In genomic region chr7:45456721-45457203, GRCm38 (mm10) we compare ENCODE assay signal across 8 mouse cellular contexts. TPM values are rescaled to one million over a fixed set of nuclear protein-coding genes. Genes with fewer than 3 reads are reported as not detected.
DNase-seq lines count a peak whose midpoint lies in the region; ATAC-seq and TF ChIP-seq lines count a peak whose summit lies in the region.

No protein-coding gene starts in this region.

- no peak for ATAC-seq in heart, embryonic 16.5 days (replicated peaks; ENCODE audit: extremely low read depth, insufficient read depth, low FRiP score)
- ATAC-seq in liver, postnatal 0 days = no peak; the same call in none of the 2 replicates

- 37% methylated on average over 9 of the region's 9 CpGs for WGBS in heart, adult 2 months
- 38% methylated on average over 9 of the region's 9 CpGs for WGBS in heart, embryonic 16.5 days
- WGBS in liver, postnatal 0 days (ENCODE audit: insufficient replicate concordance) = 48% methylated on average over 9 of the region's 9 CpGs

- peak overlapping the region; percentile 52; the same call in 1 of the 2 replicates for H3K27ac ChIP-seq in heart, adult 2 months
- no peak overlapping the region for H3K27ac ChIP-seq in CH12.LX (ENCODE audit: insufficient read depth, low read depth)
- H3K27ac ChIP-seq in heart, embryonic 16.5 days (ENCODE audit: low read length) = peak overlapping the region; percentile 68
- H3K27ac ChIP-seq in liver, postnatal 0 days (ENCODE audit: low read depth) = peak overlapping the region; percentile 98

- intact Hi-C loops in heart, adult 2 months (cut with DNase I) = no loop called here
- intact Hi-C loops in heart, postnatal 10 days (cut with DNase I) = no loop called here
- intact Hi-C loops in left cerebral cortex, postnatal 36 days (cut with DNase I) = no loop called here

- H3K27me3 ChIP-seq in heart, adult 2 months (ENCODE audit: control insufficient read depth, insufficient read depth, low read length) = no peaks in the 10 kb centered on the region
- no peaks in the 10 kb centered on the region for H3K27me3 ChIP-seq in CH12.LX (replicated peaks)
- no peaks in the 10 kb centered on the region for H3K27me3 ChIP-seq in heart, embryonic 16.5 days (ENCODE audit: control insufficient read depth, insufficient read depth, low read length)
- H3K27me3 ChIP-seq in liver, postnatal 0 days (ENCODE audit: insufficient read depth, low read length) = no peaks in the 10 kb centered on the region

- no peaks in the 10 kb centered on the region for H3K9me3 ChIP-seq in CH12.LX (replicated peaks; ENCODE audit: low read length)
- no peaks in the 10 kb centered on the region for H3K9me3 ChIP-seq in heart, embryonic 16.5 days (replicated peaks; ENCODE audit: control insufficient read depth, low read length)
- H3K9me3 ChIP-seq in liver, postnatal 0 days (ENCODE audit: low read length) = no peaks in the 10 kb centered on the region

- in situ Hi-C loops in CH12.LX (cut with MboI; ENCODE audit: low pct_ligation_motif_present, low pct_unique_long_range_greater_than_20kb, low sequenced_read_pairs) = no loop called here

- TF ChIP-seq EP300 in heart, adult 2 months (IDR thresholded peaks at IDR 0.05; ENCODE audit: insufficient read depth, low read depth, low read length) = no peak
- TF ChIP-seq EP300 in CH12.LX (IDR thresholded peaks at IDR 0.05; ENCODE audit: low read length) = no peak
- no peak for TF ChIP-seq EP300 in liver, postnatal 0 days (IDR thresholded peaks at IDR 0.05; ENCODE audit: low read depth)

- no peak overlapping the region for H3K9ac ChIP-seq in heart, adult 2 months (ENCODE audit: low read depth, low read length)
- no peak overlapping the region for H3K9ac ChIP-seq in CH12.LX (ENCODE audit: insufficient read depth, low read depth)
- H3K9ac ChIP-seq in heart, embryonic 16.5 days (ENCODE audit: low read length) = no peak overlapping the region; the same call in 1 of the 2 replicates
- H3K9ac ChIP-seq in liver, postnatal 0 days (replicated peaks) = peak overlapping the region; percentile 28

- TF ChIP-seq POLR2A in heart, adult 2 months (IDR thresholded peaks at IDR 0.05; ENCODE audit: insufficient read depth, low read depth, low read length) = no peak
- no peak for TF ChIP-seq POLR2A in CH12.LX (IDR thresholded peaks at IDR 0.05; ENCODE audit: low read depth, low read length)

- H3K36me3 ChIP-seq in heart, adult 2 months (ENCODE audit: control insufficient read depth, insufficient read depth, low read length) = peaks cover 12% of the 10 kb centered on the region
- H3K36me3 ChIP-seq in CH12.LX (replicated peaks in 1 of 2; ENCODE audit: control insufficient read depth in 1 of 2, insufficient read depth in 1 of 2, low read length in 1 of 2) = peaks cover 43 to 76% of the 10 kb centered on the region in 2 experiments
- peaks cover 39% of the 10 kb centered on the region for H3K36me3 ChIP-seq in heart, embryonic 16.5 days (ENCODE audit: control insufficient read depth, insufficient read depth)
- peaks cover 30% of the 10 kb centered on the region for H3K36me3 ChIP-seq in liver, postnatal 0 days (replicated peaks; ENCODE audit: insufficient read depth, low read length)

- peaks cover 15% of the 10 kb centered on the region for H3K4me1 ChIP-seq in heart, adult 2 months (ENCODE audit: control insufficient read depth, insufficient read depth, low read length)
- H3K4me1 ChIP-seq in CH12.LX (ENCODE audit: control insufficient read depth in 1 of 2, insufficient read depth in 2 of 2) = peaks cover 8 to 35% of the 10 kb centered on the region in 2 experiments
- peaks cover 36% of the 10 kb centered on the region for H3K4me1 ChIP-seq in heart, embryonic 16.5 days (ENCODE audit: control insufficient read depth, insufficient read depth, low read length)
- peaks cover 33% of the 10 kb centered on the region for H3K4me1 ChIP-seq in liver, postnatal 0 days (ENCODE audit: insufficient read depth)

- dilution Hi-C loops in CH12.LX (cut with MboI; ENCODE audit: extremely low pct_ligation_motif_present, extremely low pct_unique_long_range_greater_than_20kb, low sequenced_read_pairs) = no loop called here

- DNase-seq in heart, adult 2 months = no peak
- no peak for DNase-seq in heart, postnatal 10 days
- no peak for DNase-seq in CH12.LX (ENCODE audit: extremely low read depth)
- no peak for DNase-seq in liver, postnatal 0 days
- DNase-seq in ovary, postnatal 36 days (ENCODE audit: low spot score) = no peak
- DNase-seq in thymus, postnatal 36 days = no peak
- DNase-seq in left cerebral cortex, postnatal 36 days (ENCODE audit: low spot score in 2 of 2) = no peak

- no peak for TF ChIP-seq CTCF in heart, adult 2 months (IDR thresholded peaks at IDR 0.05)
- TF ChIP-seq CTCF in CH12.LX (conservative IDR thresholded peaks at IDR 0.05 in 1 of 2, IDR thresholded peaks at IDR 0.05 in 1 of 2; ENCODE audit: low read depth in 2 of 2, low read length in 2 of 2) = no peak
- TF ChIP-seq CTCF in liver, postnatal 0 days (IDR thresholded peaks at IDR 0.05; ENCODE audit: low read depth) = no peak

- H3K4me3 ChIP-seq in heart, adult 2 months = no peak overlapping the region
- H3K4me3 ChIP-seq in CH12.LX (replicated peaks in 1 of 3; ENCODE audit: low read depth in 2 of 3, low read length in 2 of 3, poor library complexity in 1 of 3) = peak overlapping the region in 1 of 3 experiments; percentile 50
- H3K4me3 ChIP-seq in heart, embryonic 16.5 days (ENCODE audit: low read length) = peak overlapping the region; percentile 70; the same call in 1 of the 2 replicates
- H3K4me3 ChIP-seq in liver, postnatal 0 days (ENCODE audit: low read depth, low read length) = peak overlapping the region; percentile 68; the same call in 1 of the 2 replicates

- H3K4me2 ChIP-seq in CH12.LX (ENCODE audit: insufficient read depth, low read depth, poor library complexity, severe bottlenecking) = no peak overlapping the region
- H3K4me2 ChIP-seq in heart, embryonic 16.5 days (ENCODE audit: low read depth, low read length) = peak overlapping the region; percentile 71
- peak overlapping the region; percentile 79 for H3K4me2 ChIP-seq in liver, postnatal 0 days (ENCODE audit: low read depth, low read length)

- no peaks in the 10 kb centered on the region for H3K79me2 ChIP-seq in heart, adult 2 months (replicated peaks; ENCODE audit: control insufficient read depth, insufficient read depth, low read length)
- peaks cover 19% of the 10 kb centered on the region for H3K79me2 ChIP-seq in CH12.LX (replicated peaks; ENCODE audit: control insufficient read depth, extremely low read depth, insufficient read depth, poor library complexity, severe bottlenecking)

- TF ChIP-seq RAD21 in CH12.LX (IDR thresholded peaks at IDR 0.05; ENCODE audit: low read depth, low read length) = no peak

TF ChIP-seq in CH12.LX, 34 proteins besides CTCF, POLR2A, EP300 and RAD21 (continues in another document):
- TF ChIP-seq IRF4 (IDR thresholded peaks at IDR 0.05; ENCODE audit: low read depth, low read length) = no peak

RNA-seq across cellular contexts. Expression of gene Ftl1, which starts 2.9 kb away (rescaled TPM):
- total RNA-seq in heart, adult 2 months (2021) = 100 to 1,000 TPM; 213 to 308 TPM
- 505 and 903 TPM in 2 replicates for polyA plus RNA-seq in heart, adult 2 months (2012; rRNA removed)
- 100 to 1,000 TPM; 232 to 268 TPM for total RNA-seq in heart, postnatal 10 days (2021)
- total RNA-seq in CH12.LX (2012; rRNA removed) = 142 and 164 TPM in 2 replicates
- total RNA-seq in CH12.LX (2014; rRNA removed) = 790 and 1,027 TPM in 2 replicates
- polyA plus RNA-seq in CH12.LX (2012; ENCODE audit: insufficient read length, low read depth) = 31.2 and 60.3 TPM in 2 replicates
- 3,045 and 3,399 TPM in 2 replicates for polyA plus RNA-seq in heart, embryonic 16.5 days (2015; fragmentation: Nextera tagmentation; extraction: Ambion mirVana)
- 5,147 and 5,518 TPM in 2 replicates for polyA plus RNA-seq in liver, postnatal 0 days (2015; fragmentation: Nextera tagmentation; extraction: Ambion mirVana)
- 100 to 1,000 TPM; 198 to 232 TPM for total RNA-seq in left cerebral cortex, postnatal 36 days (2021)

RNA-seq across cellular contexts. Expression of gene Bax, which starts 9.9 kb away (rescaled TPM):
- total RNA-seq in heart, adult 2 months (2021) = 10 to 100 TPM; 21.9 to 25.9 TPM
- polyA plus RNA-seq in heart, adult 2 months (2012; rRNA removed) = 46.6 and 47.2 TPM in 2 replicates
- total RNA-seq in heart, postnatal 10 days (2021) = 10 to 100 TPM; 44.5 to 45.8 TPM
- 232 and 233 TPM in 2 replicates for total RNA-seq in CH12.LX (2012; rRNA removed)
- total RNA-seq in CH12.LX (2014; rRNA removed) = 185 and 195 TPM in 2 replicates
- 273 and 321 TPM in 2 replicates for polyA plus RNA-seq in CH12.LX (2012; ENCODE audit: insufficient read length, low read depth)
- polyA plus RNA-seq in heart, embryonic 16.5 days (2015; fragmentation: Nextera tagmentation; extraction: Ambion mirVana) = 104 and 107 TPM in 2 replicates
- 59.6 and 60.8 TPM in 2 replicates for polyA plus RNA-seq in liver, postnatal 0 days (2015; fragmentation: Nextera tagmentation; extraction: Ambion mirVana)
- total RNA-seq in left cerebral cortex, postnatal 36 days (2021) = 10 to 100 TPM; 63.6 to 64.0 TPM

RNA-seq across cellular contexts. Expression of gene Ruvbl2, which starts 18.9 kb away (rescaled TPM):
- total RNA-seq in heart, adult 2 months (2021) = 10 to 100 TPM; 26.5 to 26.9 TPM
- 32.7 and 33.5 TPM in 2 replicates for polyA plus RNA-seq in heart, adult 2 months (2012; rRNA removed)
- 10 to 100 TPM; 30.4 to 30.7 TPM for total RNA-seq in heart, postnatal 10 days (2021)
- total RNA-seq in CH12.LX (2012; rRNA removed) (224 and 253 TPM in 2 replicates), CH12.LX (2014; rRNA removed) (229 and 267 TPM in 2 replicates)
- polyA plus RNA-seq in CH12.LX (2012; ENCODE audit: insufficient read length, low read depth) = 253 and 277 TPM in 2 replicates
- 85.1 and 88.3 TPM in 2 replicates for polyA plus RNA-seq in heart, embryonic 16.5 days (2015; fragmentation: Nextera tagmentation; extraction: Ambion mirVana)
- polyA plus RNA-seq in liver, postnatal 0 days (2015; fragmentation: Nextera tagmentation; extraction: Ambion mirVana) = 30.1 and 36.5 TPM in 2 replicates
- total RNA-seq in left cerebral cortex, postnatal 36 days (2021) = 10 to 100 TPM; 39.7 to 41.5 TPM

RNA-seq across cellular contexts. Expression of gene Gys1, which starts 22.1 kb away (rescaled TPM):
- 100 to 1,000 TPM in 1 of 2 experiments, 10 to 100 TPM in 1; 96.9 to 115 TPM for total RNA-seq in heart, adult 2 months (2021)
- 111 and 135 TPM in 2 replicates for polyA plus RNA-seq in heart, adult 2 months (2012; rRNA removed)
- 10 to 100 TPM; 74.6 to 79.0 TPM for total RNA-seq in heart, postnatal 10 days (2021)
- total RNA-seq in CH12.LX (2012; rRNA removed) (13.2 and 27.2 TPM in 2 replicates), CH12.LX (2014; rRNA removed) (11.9 and 14.0 TPM in 2 replicates)
- 20.9 and 23.9 TPM in 2 replicates for polyA plus RNA-seq in CH12.LX (2012; ENCODE audit: insufficient read length, low read depth)
- polyA plus RNA-seq in heart, embryonic 16.5 days (2015; fragmentation: Nextera tagmentation; extraction: Ambion mirVana) = 136 and 141 TPM in 2 replicates
- polyA plus RNA-seq in liver, postnatal 0 days (2015; fragmentation: Nextera tagmentation; extraction: Ambion mirVana) = 3.3 TPM in 2 replicates
- total RNA-seq in left cerebral cortex, postnatal 36 days (2021) = 10 to 100 TPM; 14.1 to 16.9 TPM

RNA-seq across cellular contexts. Expression of gene Tulp2, which starts 24.9 kb away (rescaled TPM):
- total RNA-seq in heart, adult 2 months (2021) = not detected
- polyA plus RNA-seq in heart, adult 2 months (2012; rRNA removed) = 0.20 and 0.27 TPM in 2 replicates
- not detected for total RNA-seq in heart, postnatal 10 days (2021)
- total RNA-seq in CH12.LX (2012; rRNA removed) (0.13 and 0.17 TPM in 2 replicates), CH12.LX (2014; rRNA removed) (not detected in 2 replicates)
- polyA plus RNA-seq in CH12.LX (2012; ENCODE audit: insufficient read length, low read depth) = not detected in 2 replicates
- polyA plus RNA-seq in heart, embryonic 16.5 days (2015; fragmentation: Nextera tagmentation; extraction: Ambion mirVana) = 0.35 and 0.71 TPM in 2 replicates
- polyA plus RNA-seq in liver, postnatal 0 days (2015; fragmentation: Nextera tagmentation; extraction: Ambion mirVana) = 0.22 and 0.30 TPM in 2 replicates
- total RNA-seq in left cerebral cortex, postnatal 36 days (2021) = not detected

Comparison
In these comparisons a context has a peak if more than half of its experiments do, and no peak if none do; other contexts are left out.
1. RNA of gene Ruvbl2, which starts 18.9 kb away (total RNA-seq): 224 to 267 TPM in CH12.LX; 39.7 to 41.5 TPM in left cerebral cortex, postnatal 36 days, 30.4 to 30.7 TPM in heart, postnatal 10 days and 26.5 to 26.9 TPM in heart, adult 2 months; every median in the first group is over 4 times any median in the second.